Mouse (Mus musculus) cortical plate, adult 2 months (tissue): Measurements from ENCODE around the gene Peli2. TPM values are rescaled to one million over a fixed set of nuclear protein-coding genes. Genes with fewer than 3 reads are reported as not detected.

ENCODE experiments used
- H3K27ac ChIP-seq: fragments of 200-500 bp; 2 replicates; pipeline ENCODE4 v1.5.1; 2012; ENCODE audit warnings: low read length, control low read depth, inconsistent platforms; ENCODE audit not compliant: insufficient read depth
- H3K4me1 ChIP-seq: fragments of 200-500 bp; 2 replicates; pipeline ENCODE4 v1.6.1; 2011; ENCODE audit warnings: low read length; ENCODE audit not compliant: control insufficient read depth, insufficient read depth
- H3K4me3 ChIP-seq: fragments of 200-500 bp; 2 replicates; pipeline ENCODE4 v1.5.1; 2011; ENCODE audit warnings: mild to moderate bottlenecking, low read length, control low read depth; ENCODE audit not compliant: insufficient read depth
- CTCF ChIP-seq: fragments of 200-500 bp; IDR thresholded peaks from 2 replicates; pipeline ENCODE4 v1.5.1; 2011; ENCODE audit warnings: mild to moderate bottlenecking, control low read depth, low read length; ENCODE audit not compliant: insufficient read depth; ENCODE audit errors: extremely low read depth
- POLR2A ChIP-seq: fragments of 200-500 bp; IDR thresholded peaks from 2 replicates; pipeline ENCODE4 v1.6.1; 2011; ENCODE audit warnings: mild to moderate bottlenecking, low read length, control low read depth; ENCODE audit not compliant: insufficient read depth; ENCODE audit errors: extremely low read depth
- polyA plus RNA-seq: library from polyadenylated mRNA; depleted of rRNA; stranded (reverse); fragments of >200 nt; gene quantifications from 2 replicates; pipeline ENCODE4 v1.2.3, GENCODE M21; 2012

The Peli2 gene
- polyA plus RNA-seq, 1 experiment = 14.0 TPM

GRCm38 (mm10) chr14:48175115-48175514 lies 54.5 kb downstream of the Peli2 start:
- Histone ChIP-seq H3K4me1 (no peaks in the 10 kb centered on the region), H3K4me3 (no peak overlapping the region), H3K27ac (no peak overlapping the region)
- TF ChIP-seq POLR2A = no peak
- no peak for TF ChIP-seq CTCF

GRCm38 (mm10) chr14:48178304-48178995 lies 57.8 kb downstream of the Peli2 start:
- Histone ChIP-seq H3K4me3 (no peak overlapping the region), H3K27ac (no peak overlapping the region), H3K4me1 (no peaks in the 10 kb centered on the region)
- TF ChIP-seq POLR2A (no peak), CTCF (no peak)

GRCm38 (mm10) chr14:48179021-48179420 lies 58.4 kb downstream of the Peli2 start:
- Histone ChIP-seq H3K4me3 (no peak overlapping the region), H3K27ac (no peak overlapping the region), H3K4me1 (no peaks in the 10 kb centered on the region)
- TF ChIP-seq CTCF (no peak), POLR2A (no peak)

- Histone ChIP-seq H3K4me1 (no peaks in the 10 kb centered on the region; the same call in 1 of the 2 replicates), H3K27ac (no peak overlapping the region), H3K4me3 (no peak overlapping the region)
- TF ChIP-seq CTCF (no peak), POLR2A (no peak)
Measured at GRCm38 (mm10) chr14:48186302-48186701, 65.7 kb downstream of the Peli2 start.

- H3K4me1 ChIP-seq = no peaks in the 10 kb centered on the region; the same call in 1 of the 2 replicates
- no peak overlapping the region for H3K27ac ChIP-seq
- no peak overlapping the region for H3K4me3 ChIP-seq
- no peak for TF ChIP-seq CTCF
- no peak for TF ChIP-seq POLR2A
Measured at GRCm38 (mm10) chr14:48187100-48187499, 66.5 kb downstream of the Peli2 start.

GRCm38 (mm10) chr14:48189330-48189729 lies 68.7 kb downstream of the Peli2 start:
- TF ChIP-seq POLR2A (no peak), CTCF (no peak)
- no peaks in the 10 kb centered on the region; the same call in 1 of the 2 replicates for H3K4me1 ChIP-seq
- no peak overlapping the region for H3K4me3 ChIP-seq
- no peak overlapping the region for H3K27ac ChIP-seq

GRCm38 (mm10) chr14:48190946-48191345 lies 70.3 kb downstream of the Peli2 start:
- Histone ChIP-seq H3K27ac (no peak overlapping the region), H3K4me3 (no peak overlapping the region), H3K4me1 (no peaks in the 10 kb centered on the region; the same call in 1 of the 2 replicates)
- TF ChIP-seq POLR2A (no peak), CTCF (no peak)

- Histone ChIP-seq H3K27ac (no peak overlapping the region), H3K4me3 (no peak overlapping the region), H3K4me1 (no peaks in the 10 kb centered on the region; the same call in 1 of the 2 replicates)
- no peak for TF ChIP-seq CTCF
- TF ChIP-seq POLR2A = no peak
Measured at GRCm38 (mm10) chr14:48191925-48192324, 71.3 kb downstream of the Peli2 start.

GRCm38 (mm10) chr14:48196804-48197203 lies 76.2 kb downstream of the Peli2 start:
- TF ChIP-seq CTCF = no peak
- TF ChIP-seq POLR2A = no peak
- Histone ChIP-seq H3K4me1 (peaks cover 7% of the 10 kb centered on the region), H3K4me3 (no peak overlapping the region), H3K27ac (no peak overlapping the region)

GRCm38 (mm10) chr14:48197287-48197686 lies 76.7 kb downstream of the Peli2 start:
- no peak overlapping the region for H3K4me3 ChIP-seq
- TF ChIP-seq POLR2A (no peak), CTCF (no peak)
- no peak overlapping the region for H3K27ac ChIP-seq
- H3K4me1 ChIP-seq = peaks cover 7% of the 10 kb centered on the region
